In genomic region chr5:35814334-35814941, GRCm38 (mm10) we compare ENCODE assay signal across 11 mouse cellular contexts. TPM values are rescaled to one million over a fixed set of nuclear protein-coding genes. Genes with fewer than 3 reads are reported as not detected.
DNase-seq lines count a peak whose midpoint lies in the region; ATAC-seq and TF ChIP-seq lines count a peak whose summit lies in the region.
"Had no signal": no experiment of that assay in that cellular context is flagged by ENCODE, and none has a peak within 500 bp of the region (broad histone marks: within the 10 kb centered on the region; RNA-seq: fewer than 3 reads in every experiment).

No protein-coding gene starts in this region.

- TF ChIP-seq POLR2A in brain, embryonic 14.5 days (IDR thresholded peaks at IDR 0.05; ENCODE audit: borderline replicate concordance, extremely low read depth, insufficient read depth, insufficient read length, poor library complexity, severe bottlenecking) = no peak

- ATAC-seq in midbrain, embryonic 14.5 days (ENCODE audit: low FRiP score, low TSS enrichment) = no peak
- ATAC-seq in activated CD4-positive, CD25-positive, alpha-beta regulatory T cell, adult 4 months = no peak
- no peak for ATAC-seq in kidney, embryonic 14.5 days (ENCODE audit: low FRiP score, low TSS enrichment)

- no peaks in the 10 kb centered on the region for H3K9me3 ChIP-seq in midbrain, embryonic 14.5 days (ENCODE audit: control insufficient read depth, low read length)
- H3K9me3 ChIP-seq in kidney, embryonic 14.5 days (ENCODE audit: control insufficient read depth, low read length) = no peaks in the 10 kb centered on the region

- no peak for TF ChIP-seq CTCF in brain, embryonic 14.5 days (IDR thresholded peaks at IDR 0.05; ENCODE audit: borderline replicate concordance, extremely low read depth, insufficient read depth, insufficient read length)

- peak; percentile 76 for DNase-seq in brain, embryonic 14.5 days (ENCODE audit: low read depth)
- peak; percentile 73 to 77 for DNase-seq in cerebellum, postnatal 10 days
- DNase-seq in layer of hippocampus, adult 18-20 months (ENCODE audit: low spot score in 2 of 2) = peak; percentile 86
- peak; percentile 47 for DNase-seq in midbrain, embryonic 14.5 days
- DNase-seq in testis, postnatal 14 days (ENCODE audit: low spot score) = no peak
- DNase-seq in embryo, embryonic 11 days = no peak
- DNase-seq: heart, adult 11 months; kidney, postnatal 25 days; lung, postnatal 36 days had no signal

- H3K4me1 ChIP-seq in midbrain, embryonic 14.5 days (ENCODE audit: control insufficient read depth, insufficient read depth, low read length) = peaks cover 12% of the 10 kb centered on the region; the same call in 1 of the 2 replicates
- H3K4me1 ChIP-seq in kidney, embryonic 14.5 days (ENCODE audit: control insufficient read depth, insufficient read depth, low read length) = no peaks in the 10 kb centered on the region

- H3K9ac ChIP-seq in midbrain, embryonic 14.5 days (replicated peaks; ENCODE audit: low read length) = no peak overlapping the region
- no peak overlapping the region for H3K9ac ChIP-seq in kidney, embryonic 14.5 days (ENCODE audit: low read depth, low read length)

- H3K4me3 ChIP-seq in midbrain, embryonic 14.5 days (replicated peaks; ENCODE audit: low read depth, low read length) = no peak overlapping the region
- H3K4me3 ChIP-seq in kidney, embryonic 14.5 days (ENCODE audit: low read length) = no peak overlapping the region

- 62% methylated on average over 15 of the region's 15 CpGs for WGBS in midbrain, embryonic 14.5 days
- WGBS in kidney, embryonic 14.5 days = 65% methylated on average over 15 of the region's 15 CpGs

- no peak overlapping the region; the same call in 1 of the 2 replicates for H3K27ac ChIP-seq in midbrain, embryonic 14.5 days (replicated peaks; ENCODE audit: low read depth, low read length)
- H3K27ac ChIP-seq in kidney, embryonic 14.5 days (ENCODE audit: low read depth, low read length) = no peak overlapping the region

- no peak overlapping the region for H3K4me2 ChIP-seq in midbrain, embryonic 14.5 days (ENCODE audit: low read length)
- H3K4me2 ChIP-seq in kidney, embryonic 14.5 days (replicated peaks; ENCODE audit: low read depth, low read length) = no peak overlapping the region

- no peaks in the 10 kb centered on the region for H3K27me3 ChIP-seq in midbrain, embryonic 14.5 days (ENCODE audit: control insufficient read depth, insufficient read depth, low read length)
- H3K27me3 ChIP-seq in kidney, embryonic 14.5 days (ENCODE audit: control insufficient read depth, insufficient read depth, low read length) = no peaks in the 10 kb centered on the region; the same call in 1 of the 2 replicates

- no peaks in the 10 kb centered on the region for H3K36me3 ChIP-seq in midbrain, embryonic 14.5 days (ENCODE audit: control insufficient read depth, insufficient read depth, low read length)
- no peaks in the 10 kb centered on the region for H3K36me3 ChIP-seq in kidney, embryonic 14.5 days (ENCODE audit: control insufficient read depth, insufficient read depth, low read length)

RNA-seq across cellular contexts. Expression of gene Ablim2, which starts 56.8 kb away (rescaled TPM):
- polyA plus RNA-seq in brain, embryonic 14.5 days (2012; rRNA removed) = 10.7 and 19.6 TPM in 2 replicates
- 100 to 1,000 TPM; 131 to 142 TPM for total RNA-seq in layer of hippocampus, adult 18-20 months (2021)
- polyA plus RNA-seq in midbrain, embryonic 14.5 days (2014; fragmentation: Nextera tagmentation; extraction: Ambion mirVana) = 9.6 and 13.9 TPM in 2 replicates
- polyA plus RNA-seq in activated CD4-positive, CD25-positive, alpha-beta regulatory T cell, adult 4 months (2017; shearing (Covaris generic)) = 1 to 10 TPM; 1.5 to 1.9 TPM
- polyA plus RNA-seq in kidney, embryonic 14.5 days (2014; fragmentation: Nextera tagmentation; extraction: Ambion mirVana) = 0.30 and 2.5 TPM in 2 replicates

Comparison
In these comparisons a context has a peak if more than half of its experiments do, and no peak if none do; other contexts are left out.
1. DNase-seq: peak in brain, embryonic 14.5 days (single experiment), cerebellum, postnatal 10 days (2 of 2), layer of hippocampus, adult 18-20 months (2 of 2) and midbrain, embryonic 14.5 days (single experiment); none in testis, postnatal 14 days (single experiment) and embryo, embryonic 11 days (single experiment).